Mouse (Mus musculus) left cerebral cortex, postnatal 25 days (tissue): ENCODE data around the gene Fam98c. TPM values are rescaled to one million over a fixed set of nuclear protein-coding genes. Genes with fewer than 3 reads are reported as not detected.
"Not testable (repeated sequence)": the region's sequence is repeated elsewhere in the genome, so short reads cannot be mapped to it uniquely, and the experiment has no call there.

Experiments used
- DNase-seq, 2 experiments: peaks; one replicate each; pipeline ENCODE4 v3.0.0; 2022; ENCODE audit warnings: low spot score in 2 of 2, mixed read lengths in 1 of 2
- intact Hi-C: fragments of 180-260 bp; cut with DNase I; formaldehyde crosslinking; loops from one replicate; pipeline ENCODE4 v1.15.1; 2025
- total RNA-seq, 2 experiments: library from RNA; stranded (reverse); gene quantifications; 2 replicates each; pipeline ENCODE4 v1.2.3; 2021

The Fam98c gene
- total RNA-seq = 10 to 100 TPM; 35.9 to 40.6 TPM

DNA sequence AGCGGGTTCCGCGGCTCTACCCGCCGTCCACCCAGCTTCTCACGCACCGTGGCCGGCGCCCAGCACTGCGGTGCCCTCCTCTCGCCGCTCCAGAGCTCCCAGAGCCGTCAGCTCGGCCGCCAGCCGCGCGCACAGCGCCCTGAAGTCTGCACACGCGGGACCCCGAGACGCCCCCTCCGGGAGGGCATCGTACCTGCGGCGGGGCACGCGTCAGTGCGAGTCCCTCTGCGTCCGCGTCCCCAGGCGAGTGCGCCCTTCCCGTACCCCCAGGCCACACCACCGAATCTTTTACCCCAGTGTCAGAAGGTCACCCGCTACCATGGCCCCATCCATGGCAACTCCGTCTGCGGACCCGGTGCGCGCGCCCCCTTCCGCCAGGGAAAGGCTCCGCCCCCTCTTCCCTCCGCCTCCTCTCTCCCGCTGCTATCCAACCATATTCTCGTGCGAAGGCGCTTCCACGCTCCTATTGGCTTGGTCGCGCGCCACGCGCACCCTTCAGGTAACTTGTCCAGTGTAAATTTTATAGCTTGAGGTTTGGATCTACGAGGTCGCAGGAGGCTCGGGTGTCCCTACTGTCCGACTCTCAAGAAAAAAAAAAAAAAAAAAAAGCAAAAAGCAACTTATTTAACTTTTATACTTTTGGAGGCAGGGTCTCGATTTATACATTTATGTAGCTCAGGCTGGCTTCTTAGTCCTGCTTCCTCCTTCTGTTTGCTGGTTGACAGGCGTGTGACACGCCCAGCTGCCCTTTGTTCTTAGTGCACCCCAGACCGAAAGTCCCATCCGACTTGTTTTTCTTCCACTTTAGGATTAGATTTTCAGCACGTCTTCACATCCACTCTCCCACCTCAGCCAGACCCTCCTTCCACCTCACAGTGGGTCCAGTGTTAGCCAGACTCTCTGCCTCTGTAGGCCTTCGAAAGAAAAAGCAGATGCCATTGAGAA lies at the start of gene Fam98c:
Gene Fam98c (minus strand): TSS at position 397 of the 945 bp plus-strand sequence.
- intact Hi-C loops = loop anchor here (5.0 kb wide), 1 partner anchor 104 kb away; no protein-coding TSS in a partner anchor
- peak; percentile 85 to 92 for DNase-seq

DNA sequence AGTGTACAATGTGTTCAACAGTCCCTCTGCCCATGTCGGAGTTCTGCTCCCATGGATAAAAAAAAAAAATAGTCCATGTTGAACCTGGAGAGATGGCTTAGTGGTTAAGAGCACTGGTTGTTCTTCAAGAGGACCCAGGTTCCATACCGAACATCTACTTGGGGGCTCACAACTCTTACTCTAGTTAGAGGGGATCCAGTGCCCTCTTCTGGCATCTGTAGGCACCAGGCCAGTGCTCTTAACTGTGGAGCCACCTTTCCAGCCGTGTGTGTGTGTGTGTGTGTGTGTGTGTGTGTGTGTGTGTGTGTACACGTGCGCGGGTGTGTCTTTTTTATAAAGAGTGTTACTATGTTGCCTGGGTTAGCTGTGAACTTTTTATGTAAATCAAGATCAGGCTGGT lies 46.5 kb upstream of the Fam98c start:
- no peak for DNase-seq
- intact Hi-C loops = no loop called here

DNA sequence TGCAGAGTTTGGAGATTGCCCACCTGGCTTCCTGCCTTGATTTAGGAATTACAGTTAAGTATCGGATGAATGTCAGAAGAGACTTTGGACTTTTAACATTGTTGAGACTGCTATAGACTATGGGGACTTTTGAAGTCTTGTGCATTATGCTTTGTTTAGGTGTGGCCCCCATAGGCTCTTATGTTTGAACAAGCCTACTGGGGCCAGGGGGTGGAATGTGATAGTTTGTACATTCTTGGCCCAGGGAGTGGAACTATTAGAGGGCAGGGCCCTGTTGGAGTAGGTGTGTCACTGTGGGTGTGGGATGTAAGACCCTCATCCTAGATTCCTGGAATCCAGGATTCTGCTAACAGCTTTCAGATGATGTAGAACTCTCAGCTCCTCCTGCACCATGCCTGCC lies 38.2 kb upstream of the Fam98c start:
- intact Hi-C loops, DNase-seq: not testable (repeated sequence)

DNA sequence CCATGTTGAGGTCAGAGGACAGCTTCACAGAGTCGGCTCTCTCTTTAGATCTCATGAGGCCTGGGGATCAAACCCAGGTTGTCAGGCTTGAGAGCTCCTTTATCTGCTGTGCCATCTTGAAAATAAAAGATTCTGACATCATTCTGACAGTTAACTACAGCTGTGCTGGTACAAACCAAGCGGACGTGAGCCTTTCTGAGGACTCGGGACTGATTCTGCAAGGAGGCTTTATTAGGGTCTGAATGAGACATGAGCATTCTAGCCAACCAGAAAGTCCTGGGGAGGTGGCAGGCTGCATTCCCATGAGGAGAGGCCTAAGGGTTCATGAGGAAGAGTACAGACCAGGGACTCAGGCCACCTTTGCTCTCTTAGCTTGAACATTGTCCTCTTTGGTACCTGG lies 25.3 kb upstream of the Fam98c start:
- not testable (repeated sequence) for DNase-seq
- intact Hi-C loops = loop anchor here (5.0 kb wide), 1 partner anchor 181 kb away; no protein-coding TSS in a partner anchor

DNA sequence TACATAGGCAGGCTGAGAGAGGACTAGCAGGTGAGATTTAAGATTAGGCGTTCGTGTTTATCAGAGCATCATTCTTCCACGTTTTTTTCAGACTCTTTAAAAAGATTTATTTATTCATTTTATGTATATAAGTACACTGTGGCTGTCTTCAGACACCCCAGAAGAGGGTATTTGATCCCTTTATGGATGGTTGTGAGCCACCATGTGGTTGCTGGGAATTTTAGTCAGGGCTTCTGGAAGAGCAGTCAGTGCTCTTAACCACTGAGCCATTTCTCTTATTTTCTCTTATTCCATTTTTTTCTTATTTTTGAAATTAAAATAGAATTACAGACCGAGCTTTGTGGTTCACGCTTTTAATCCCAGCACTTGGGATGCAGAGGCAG lies 24.8 kb upstream of the Fam98c start:
- intact Hi-C loops = loop anchor here (1.0 to 5.0 kb wide), 2 partner anchors 57 to 181 kb away; partner anchors contain the start of gene Yif1b
- DNase-seq = no peak

DNA sequence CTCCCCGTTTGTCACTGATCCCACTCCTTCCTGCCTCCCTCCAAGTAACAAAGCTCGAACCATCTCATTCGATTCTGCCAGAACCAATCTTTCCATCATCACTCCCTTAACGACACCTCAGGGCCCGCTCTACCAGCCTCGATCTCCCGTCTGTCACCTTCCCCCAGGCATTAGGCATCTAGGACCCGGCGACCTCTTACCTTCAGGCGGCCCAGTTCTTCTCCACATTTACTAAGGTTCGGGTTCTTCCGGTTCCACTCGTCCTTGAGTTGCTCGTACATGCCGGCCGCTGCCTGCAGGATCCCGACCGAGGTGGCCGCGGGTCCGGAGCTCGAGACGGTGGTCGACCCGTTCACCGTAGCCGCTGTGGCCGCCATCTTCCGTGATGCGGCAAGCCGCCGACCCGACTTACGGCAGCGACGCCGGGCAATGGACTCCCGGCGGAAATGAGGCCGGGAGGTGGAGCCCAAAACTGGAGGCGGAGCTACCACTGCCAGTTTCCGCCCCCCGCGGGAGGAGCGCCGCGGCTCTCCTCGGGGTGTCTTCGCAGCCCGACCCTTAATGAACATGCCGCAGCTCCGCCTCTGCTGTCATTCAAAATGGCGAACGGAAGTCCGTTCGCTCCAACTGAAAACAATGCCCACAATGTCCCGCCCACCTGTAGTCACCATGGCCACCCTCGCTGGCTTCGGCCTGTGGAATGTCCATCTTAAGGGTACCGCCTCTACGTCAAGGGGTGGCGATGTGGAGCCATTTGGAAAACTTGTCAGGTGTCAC lies 24.2 kb upstream of the Fam98c start, which contains the start of gene Psmd8:
Gene Psmd8 (minus strand): TSS at position 625 of the 777 bp plus-strand sequence.
- peak; percentile 96 to 98 for DNase-seq
- intact Hi-C loops = loop anchor here (1.0 to 5.0 kb wide), 2 partner anchors 58 to 182 kb away; partner anchors contain the start of gene Yif1b

DNA sequence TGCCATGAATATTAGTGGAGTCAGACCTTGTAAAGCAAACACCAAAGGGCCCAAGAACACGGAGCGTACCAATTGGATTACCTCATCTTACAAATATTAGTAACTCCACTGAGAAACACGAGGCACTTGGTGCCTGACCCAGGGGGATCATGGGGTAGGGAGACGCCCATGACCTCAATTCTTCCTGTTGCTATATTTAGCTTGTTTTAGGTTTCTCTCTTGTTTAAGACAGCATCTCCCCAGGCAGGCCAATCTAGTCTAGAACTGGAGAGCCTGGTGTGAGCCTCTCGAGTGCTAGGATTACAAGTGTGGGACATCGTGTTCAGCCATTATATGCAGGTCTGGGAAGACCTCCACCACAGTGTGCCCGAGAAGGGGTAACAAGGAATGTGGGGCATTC lies 23.3 kb upstream of the Fam98c start:
- intact Hi-C loops = loop anchor here (10.0 kb wide), 1 partner anchor 115 kb away; no protein-coding TSS in a partner anchor
- DNase-seq = no peak

DNA sequence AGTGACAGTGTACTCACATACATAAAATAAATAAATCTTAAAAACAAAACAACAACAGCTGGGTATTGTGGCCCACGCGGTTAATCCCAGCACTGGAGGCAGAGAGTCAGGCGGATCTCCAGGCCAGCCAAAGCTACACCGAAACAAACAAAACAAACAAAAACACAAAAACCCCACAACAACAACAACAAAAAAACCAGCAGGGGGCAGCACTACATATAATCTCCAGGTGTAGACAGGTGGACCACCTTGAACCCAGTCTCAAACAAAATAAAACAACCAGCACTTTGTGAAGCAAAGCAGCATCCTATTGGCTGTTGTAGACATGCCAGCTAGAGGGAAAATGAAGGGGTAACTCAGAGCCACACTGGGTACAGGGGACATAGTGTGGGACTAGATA lies 22.1 kb upstream of the Fam98c start:
- intact Hi-C loops = loop anchor here (10.0 kb wide), 1 partner anchor 117 kb away; no protein-coding TSS in a partner anchor
- DNase-seq = no peak

DNA sequence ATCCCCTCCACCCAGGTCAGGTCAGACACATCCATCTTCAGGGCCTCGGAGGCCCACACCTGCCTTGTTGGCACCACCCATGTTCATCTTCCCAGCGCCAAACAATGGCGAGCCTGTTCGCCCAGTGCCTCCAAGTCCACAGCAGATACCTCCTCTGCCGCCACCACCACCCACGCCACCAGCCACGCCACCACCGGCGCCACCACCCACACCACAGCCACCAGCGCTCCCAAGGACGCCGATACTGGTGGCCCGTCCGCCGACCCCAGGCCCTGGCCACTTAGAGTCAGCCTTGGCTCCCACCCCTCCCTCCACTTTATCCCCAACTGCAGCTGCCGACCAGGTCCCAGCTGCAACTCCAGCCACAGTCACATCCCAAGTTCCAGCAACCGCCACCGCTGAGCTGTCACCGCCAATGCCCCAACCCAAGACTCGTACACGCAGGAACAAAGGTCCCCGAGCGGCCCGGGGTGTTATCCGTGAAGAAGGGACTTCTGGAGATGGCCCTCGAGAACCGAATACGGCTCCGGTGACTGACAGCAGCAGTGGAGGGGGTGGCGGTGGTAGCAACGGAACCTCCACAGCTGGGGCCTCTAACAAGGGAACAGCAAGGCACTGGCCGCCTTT lies 16.5 kb upstream of the Fam98c start:
- intact Hi-C loops = loop anchor here (10.0 kb wide), 1 partner anchor 122 kb away; no protein-coding TSS in a partner anchor
- DNase-seq = no peak

DNA sequence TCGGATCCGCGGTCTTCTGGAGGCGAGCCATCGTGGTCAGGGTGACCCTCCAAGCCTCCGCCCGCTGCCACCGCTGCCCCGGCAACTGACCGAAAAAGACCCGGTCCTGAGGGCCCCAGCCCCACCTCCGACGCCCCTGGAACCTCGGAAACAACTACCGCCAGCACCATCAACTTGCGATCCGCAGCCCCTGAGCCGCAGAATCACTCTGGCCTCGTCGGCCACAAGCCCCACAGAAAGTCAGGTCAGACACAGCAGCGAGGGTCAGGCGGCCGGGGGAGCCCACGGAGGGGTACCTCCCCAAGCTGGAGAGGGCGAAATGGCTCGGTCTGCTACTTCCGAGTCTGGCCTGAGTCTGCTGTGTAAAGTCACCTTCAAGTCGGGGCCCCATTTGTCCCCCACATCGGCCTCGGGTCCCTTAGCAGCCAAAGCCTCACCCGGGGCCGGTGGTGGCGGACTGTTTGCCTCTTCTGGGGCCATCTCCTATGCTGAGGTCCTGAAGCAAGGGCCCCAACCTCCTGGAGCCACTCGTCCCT lies 15.6 kb upstream of the Fam98c start:
- no peak for DNase-seq
- intact Hi-C loops = loop anchor here (10.0 kb wide), 1 partner anchor 123 kb away; no protein-coding TSS in a partner anchor

DNA sequence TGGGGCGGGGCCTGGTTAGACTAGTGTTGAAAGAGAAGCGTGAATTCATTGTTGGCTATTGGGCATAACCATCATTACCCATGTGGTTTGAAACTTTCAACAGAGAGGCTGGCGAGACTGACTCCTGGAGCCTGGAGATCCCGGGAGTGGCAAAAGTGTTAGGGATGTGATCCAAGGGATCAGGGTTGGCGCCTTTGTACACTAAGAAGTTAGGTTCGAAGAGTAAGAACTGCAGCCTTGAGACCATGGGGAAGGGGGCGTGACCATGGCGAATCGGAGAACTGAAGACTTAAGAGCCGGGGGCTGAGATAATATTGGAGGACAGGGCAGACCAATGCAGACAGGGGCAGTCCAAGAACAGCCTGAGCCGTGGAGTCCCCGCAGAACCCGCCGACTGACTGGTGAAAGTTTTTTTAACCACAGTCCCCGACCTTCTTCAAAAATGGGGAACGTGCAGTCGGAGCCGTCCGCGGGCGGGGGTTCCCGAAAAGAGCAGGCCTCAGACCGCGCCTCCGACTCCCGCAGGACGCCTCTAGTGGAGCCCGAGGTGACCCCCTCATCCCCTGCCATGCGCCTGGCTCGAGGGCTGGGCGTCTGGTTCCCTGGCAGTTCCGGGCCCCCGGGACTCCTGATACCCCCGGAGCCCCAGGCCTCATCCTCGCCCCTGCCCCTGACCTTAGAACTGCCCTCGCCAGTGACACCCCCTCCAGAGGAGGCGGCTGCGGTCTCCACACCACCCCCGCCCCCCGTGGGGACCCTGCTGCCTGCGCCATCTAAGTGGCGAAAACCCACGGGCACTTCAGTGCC lies 14.9 kb upstream of the Fam98c start:
- no peak for DNase-seq
- intact Hi-C loops = loop anchor here (10.0 kb wide), 1 partner anchor 124 kb away; no protein-coding TSS in a partner anchor

DNA sequence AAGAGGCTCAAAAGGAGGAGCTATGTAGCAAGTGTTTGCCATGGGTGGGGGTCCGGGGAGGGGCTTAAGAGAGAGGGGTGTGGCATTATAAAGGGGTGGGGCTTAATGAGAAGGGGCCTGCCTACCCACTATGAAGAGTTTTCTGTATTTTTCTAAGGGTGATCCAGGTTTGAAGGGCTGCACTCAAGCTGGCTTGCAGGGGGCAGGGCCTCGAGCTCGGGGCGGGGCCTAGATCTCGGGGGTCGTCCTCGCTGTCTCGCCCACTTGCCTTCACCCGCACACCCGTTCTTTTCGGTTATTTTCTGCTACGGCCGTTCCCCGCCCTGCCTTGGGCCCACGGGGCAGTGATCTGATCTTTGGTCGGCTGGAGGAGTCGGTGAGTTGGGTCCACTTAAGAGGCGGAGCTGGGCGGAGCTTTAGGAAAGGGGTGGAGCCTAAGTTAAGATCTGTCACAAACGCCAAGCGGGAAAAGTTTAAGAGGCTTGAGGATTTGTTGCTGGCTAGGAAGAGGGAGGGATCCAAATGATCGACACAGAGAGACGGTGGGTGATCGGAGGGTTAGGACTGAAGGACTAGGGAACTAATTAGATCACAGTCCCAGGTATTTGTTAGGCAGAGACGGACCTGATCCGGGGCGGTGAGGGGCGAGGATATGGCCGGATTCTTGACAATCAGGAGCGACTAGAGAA lies 14.2 kb upstream of the Fam98c start, which contains the start of the genes Ggn and Spred3:
Gene Ggn (plus strand): TSS at position 145 of the 689 bp plus-strand sequence.
Gene Spred3 (minus strand): TSS at position 346 of the 689 bp plus-strand sequence.
- intact Hi-C loops = loop anchor here (10.0 kb wide), 1 partner anchor 125 kb away; no protein-coding TSS in a partner anchor

DNA sequence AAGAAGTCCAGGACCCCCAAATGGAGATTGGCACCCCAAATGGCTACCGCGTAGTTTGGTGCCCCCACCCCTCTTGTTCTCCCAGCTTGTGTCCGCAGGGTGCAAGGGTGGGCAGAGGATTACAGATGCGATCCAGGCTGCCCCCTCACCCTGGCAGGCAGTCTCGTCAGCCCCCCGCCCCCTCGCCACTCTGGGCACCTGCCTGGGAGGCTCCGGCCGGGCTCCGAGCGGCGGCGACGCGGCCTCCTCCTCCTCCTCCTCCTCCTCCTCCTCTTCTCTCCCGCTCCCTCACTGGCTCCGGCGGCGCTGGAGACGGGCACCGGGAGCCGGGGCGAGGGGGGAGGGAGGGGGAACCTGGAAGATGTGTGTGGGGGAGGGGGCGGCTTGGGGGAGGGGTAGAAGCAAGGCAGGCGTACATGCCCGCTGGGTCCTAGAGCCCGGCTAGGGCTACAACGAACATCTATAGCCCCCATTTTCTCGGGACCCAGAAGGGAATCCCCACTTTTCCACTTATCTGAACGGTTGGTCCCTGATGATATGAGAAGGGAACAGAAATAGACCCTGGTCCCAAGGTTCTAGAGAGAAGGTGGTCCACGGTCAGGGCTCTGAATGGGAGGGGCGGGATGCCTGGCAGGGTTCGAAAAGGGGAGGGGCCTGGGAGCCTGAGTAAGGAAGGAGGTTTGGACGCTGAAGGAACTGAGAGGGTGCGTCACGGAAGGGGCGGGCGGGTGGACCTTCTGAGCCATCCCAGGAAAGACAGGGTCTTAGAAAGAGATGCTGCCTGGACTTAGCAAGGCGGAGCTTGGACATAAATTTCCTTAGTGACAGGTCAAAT lies 13.4 kb upstream of the Fam98c start:
- peak; percentile 80 to 94 for DNase-seq
- intact Hi-C loops = loop anchor here (10.0 kb wide), 1 partner anchor 125 kb away; no protein-coding TSS in a partner anchor

More for the DNA sequence above, 14.2 kb upstream of the Fam98c start, which contains the start of the genes Ggn and Spred3:
- peak; percentile 45 to 67 for DNase-seq

DNA sequence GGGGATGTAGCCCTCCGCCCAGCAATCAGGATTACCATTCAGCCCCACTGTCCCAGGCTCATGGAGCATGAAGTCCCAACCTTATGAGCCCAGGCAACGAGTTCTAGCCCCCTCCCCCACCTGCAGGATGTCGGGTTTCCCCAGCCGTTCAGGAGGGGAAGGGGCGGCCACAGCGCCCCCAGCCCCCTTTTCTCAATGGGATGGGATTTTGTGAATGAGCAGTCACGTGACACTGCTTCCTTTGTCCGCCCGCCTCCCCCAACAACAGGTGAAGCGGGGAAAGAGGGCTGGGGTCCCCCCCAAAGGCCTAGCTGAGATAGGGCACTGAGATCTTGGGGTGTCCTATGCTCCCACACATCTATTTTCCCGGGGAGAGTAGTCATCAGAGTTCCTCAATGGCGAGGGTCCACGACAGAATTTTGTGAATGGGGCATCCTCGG lies 12.8 kb upstream of the Fam98c start:
- peak in 1 of 2 experiments; percentile 37 for DNase-seq
- intact Hi-C loops = no loop called here

DNA sequence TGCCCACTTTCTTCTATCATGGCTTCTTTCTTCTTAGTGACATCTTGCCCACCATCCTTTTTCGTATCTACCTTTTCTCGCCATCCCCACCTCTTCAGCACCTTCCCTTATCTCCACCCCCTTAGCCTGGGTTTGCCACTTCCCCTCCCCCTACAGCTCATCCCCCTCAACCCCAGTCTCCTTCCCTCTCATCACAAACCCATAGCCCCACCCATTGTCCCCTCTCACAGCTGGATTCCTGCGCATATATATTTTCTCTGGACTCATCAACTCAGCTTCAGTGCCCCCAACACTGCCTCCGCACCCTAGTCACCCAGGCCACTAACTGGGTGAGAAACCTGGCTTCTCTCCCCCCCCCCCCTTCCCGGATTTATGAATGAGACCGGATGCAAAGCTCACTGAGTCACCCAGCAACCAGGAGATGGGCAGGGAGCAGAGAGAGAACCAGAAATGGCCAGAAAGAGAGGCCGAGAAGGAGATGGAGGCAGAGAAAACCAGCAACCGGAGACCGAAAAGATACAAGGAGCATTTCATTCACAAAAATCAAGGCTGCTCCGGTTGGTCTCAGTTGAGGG lies 12.2 kb upstream of the Fam98c start:
- intact Hi-C loops = no loop called here
- no peak for DNase-seq

DNA sequence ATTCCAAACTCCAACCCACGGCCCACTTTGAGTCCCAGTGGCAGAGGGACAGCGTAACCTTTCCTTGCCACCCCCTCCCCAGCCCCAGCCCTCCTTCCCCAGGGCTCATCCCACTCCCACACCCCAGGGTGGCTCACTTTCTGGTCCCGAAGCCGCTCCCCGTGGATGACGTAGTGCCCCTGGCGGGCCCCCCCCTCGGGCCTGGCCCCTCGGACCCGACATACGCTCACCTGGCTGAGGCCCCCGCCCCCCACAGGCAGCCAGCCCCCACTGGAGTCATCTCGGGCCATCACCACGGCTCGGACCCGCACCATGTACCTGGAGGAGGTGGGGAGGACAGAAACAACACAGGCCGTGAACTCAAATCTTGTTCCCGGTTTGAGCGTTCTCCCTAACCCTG lies 11.6 kb upstream of the Fam98c start:
- intact Hi-C loops = no loop called here

More for the DNA sequence above, 11.6 kb upstream of the Fam98c start:
- DNase-seq = no peak
